8 mouse cellular contexts compared by ENCODE assay signal in the genomic region with DNA sequence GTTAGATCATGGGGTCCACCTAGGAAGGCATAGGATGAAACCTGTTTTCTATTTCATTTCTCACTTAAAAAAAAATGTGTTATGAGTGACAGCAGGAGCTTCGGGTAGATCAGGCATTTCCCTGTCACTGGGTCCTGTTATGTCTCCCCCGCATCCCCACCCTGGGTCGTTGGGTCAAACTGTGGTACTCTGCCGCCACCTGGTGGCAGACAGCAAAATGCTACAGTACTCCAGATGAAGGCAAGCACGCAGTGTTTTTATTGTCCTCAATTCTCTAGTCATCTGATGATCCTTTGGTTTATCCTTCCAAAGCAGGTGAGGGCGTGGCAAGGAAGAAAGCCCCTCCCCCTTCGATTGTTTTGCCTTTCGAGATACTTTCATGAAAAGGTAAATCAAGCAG.
DNase-seq lines count a peak whose midpoint lies in the region; ATAC-seq and TF ChIP-seq lines count a peak whose summit lies in the region.

No protein-coding gene starts in this region.

- ATAC-seq in common myeloid progenitor, adult 5-6 weeks (replicated peaks; ENCODE audit: low read depth, poor library complexity, severe bottlenecking) = peak; percentile 90
- ATAC-seq in kidney, embryonic 15.5 days (replicated peaks; ENCODE audit: low FRiP score) = 0 out of 2 replicates have a peak, but pooled peaks have one; percentile 37
- ATAC-seq in liver, embryonic 14.5 days (ENCODE audit: insufficient read depth) = no peak
- ATAC-seq in neural tube, embryonic 14.5 days (ENCODE audit: low read depth) = peak; percentile 84

- H3K4me1 ChIP-seq in heart, adult 2 months (ENCODE audit: control insufficient read depth, insufficient read depth, low read length) = peaks cover 12% of the 10 kb centered on the region
- H3K4me1 ChIP-seq in kidney, embryonic 15.5 days = peaks cover 37% of the 10 kb centered on the region
- H3K4me1 ChIP-seq in liver, embryonic 14.5 days (replicated peaks; ENCODE audit: control insufficient read depth in 2 of 2, insufficient read depth in 2 of 2, low read length in 1 of 2) = no peaks in the 10 kb centered on the region
- H3K4me1 ChIP-seq in neural tube, embryonic 14.5 days (ENCODE audit: control insufficient read depth, insufficient read depth, low read length) = peaks cover 16% of the 10 kb centered on the region

- H3K9me3 ChIP-seq in kidney, embryonic 15.5 days (replicated peaks) = no peaks in the 10 kb centered on the region
- no peaks in the 10 kb centered on the region for H3K9me3 ChIP-seq in liver, embryonic 14.5 days (ENCODE audit: control insufficient read depth, low read length)
- H3K9me3 ChIP-seq in neural tube, embryonic 14.5 days (ENCODE audit: control insufficient read depth, low read length) = no peaks in the 10 kb centered on the region

- no peaks in the 10 kb centered on the region for H3K79me2 ChIP-seq in heart, adult 2 months (replicated peaks; ENCODE audit: control insufficient read depth, insufficient read depth, low read length)

- H3K4me2 ChIP-seq in kidney, embryonic 15.5 days = no peak overlapping the region
- no peak overlapping the region for H3K4me2 ChIP-seq in liver, embryonic 14.5 days (ENCODE audit: low read depth)
- H3K4me2 ChIP-seq in neural tube, embryonic 14.5 days (ENCODE audit: low read depth, low read length) = no peak overlapping the region

- peak; percentile 63 for DNase-seq in right cerebral cortex, adult 18-20 months
- DNase-seq in right cerebral cortex, postnatal 36 days (ENCODE audit: low spot score in 2 of 2) = no peak
- peak; percentile 72 to 83 for DNase-seq in heart, adult 2 months
- DNase-seq in liver, embryonic 14.5 days (ENCODE audit: low read depth in 3 of 3, low spot score in 3 of 3) = peak; percentile 4 to 12 (median 11)
- DNase-seq in thymus, postnatal 25 days = peak; percentile 44

- WGBS in heart, adult 2 months = 2% methylated on average over 8 of the region's 8 CpGs
- 2% methylated on average over 8 of the region's 8 CpGs for WGBS in kidney, embryonic 15.5 days
- WGBS in liver, embryonic 14.5 days (ENCODE audit: insufficient replicate concordance) = 1% methylated on average over 8 of the region's 8 CpGs
- WGBS in neural tube, embryonic 14.5 days = 2% methylated on average over 8 of the region's 8 CpGs

- intact Hi-C loops in heart, adult 2 months (cut with DNase I) = loop anchor here (1.0 to 10.0 kb wide), 5 partner anchors 60 to 589 kb away; no protein-coding TSS in a partner anchor

- peak; percentile 97 for TF ChIP-seq CTCF in heart, adult 2 months (IDR thresholded peaks at IDR 0.05)
- peak; percentile 85 for TF ChIP-seq CTCF in liver, embryonic 14.5 days (IDR thresholded peaks at IDR 0.05; ENCODE audit: low read depth)

- no peaks in the 10 kb centered on the region for H3K27me3 ChIP-seq in heart, adult 2 months (ENCODE audit: control insufficient read depth, insufficient read depth, low read length)
- H3K27me3 ChIP-seq in kidney, embryonic 15.5 days = no peaks in the 10 kb centered on the region
- H3K27me3 ChIP-seq in liver, embryonic 14.5 days (ENCODE audit: control insufficient read depth, insufficient read depth, low read length) = no peaks in the 10 kb centered on the region
- no peaks in the 10 kb centered on the region for H3K27me3 ChIP-seq in neural tube, embryonic 14.5 days (ENCODE audit: control insufficient read depth, insufficient read depth, low read length)

- H3K9ac ChIP-seq in heart, adult 2 months (ENCODE audit: low read depth, low read length) = no peak overlapping the region
- no peak overlapping the region for H3K9ac ChIP-seq in kidney, embryonic 15.5 days
- H3K9ac ChIP-seq in liver, embryonic 14.5 days (replicated peaks) = no peak overlapping the region
- no peak overlapping the region for H3K9ac ChIP-seq in neural tube, embryonic 14.5 days (replicated peaks; ENCODE audit: low read depth, low read length)

- no peak for TF ChIP-seq POLR2A in heart, adult 2 months (IDR thresholded peaks at IDR 0.05; ENCODE audit: insufficient read depth, low read depth, low read length)

- no peaks in the 10 kb centered on the region for H3K36me3 ChIP-seq in heart, adult 2 months (ENCODE audit: control insufficient read depth, insufficient read depth, low read length)
- H3K36me3 ChIP-seq in kidney, embryonic 15.5 days = no peaks in the 10 kb centered on the region
- H3K36me3 ChIP-seq in liver, embryonic 14.5 days (replicated peaks; ENCODE audit: control insufficient read depth, insufficient read depth, low read depth) = no peaks in the 10 kb centered on the region
- no peaks in the 10 kb centered on the region for H3K36me3 ChIP-seq in neural tube, embryonic 14.5 days (ENCODE audit: control insufficient read depth, insufficient read depth, low read length)

- no peak overlapping the region for H3K4me3 ChIP-seq in heart, adult 2 months
- H3K4me3 ChIP-seq in kidney, embryonic 15.5 days (replicated peaks) = no peak overlapping the region
- no peak overlapping the region for H3K4me3 ChIP-seq in liver, embryonic 14.5 days (ENCODE audit: insufficient read depth in 1 of 2, low read depth in 2 of 2, low read length in 2 of 2)
- no peak overlapping the region for H3K4me3 ChIP-seq in neural tube, embryonic 14.5 days (ENCODE audit: low read depth, low read length)

- peak; percentile 96 for TF ChIP-seq EP300 in heart, adult 2 months (IDR thresholded peaks at IDR 0.05; ENCODE audit: insufficient read depth, low read depth, low read length)
- no peak for TF ChIP-seq EP300 in liver, embryonic 14.5 days (IDR thresholded peaks at IDR 0.05; ENCODE audit: low read depth)

- H3K27ac ChIP-seq in heart, adult 2 months = no peak overlapping the region
- no peak overlapping the region for H3K27ac ChIP-seq in kidney, embryonic 15.5 days
- no peak overlapping the region for H3K27ac ChIP-seq in liver, embryonic 14.5 days
- no peak overlapping the region for H3K27ac ChIP-seq in neural tube, embryonic 14.5 days (ENCODE audit: low read depth, low read length)

Comparison
In these comparisons a context has a peak if more than half of its experiments do, and no peak if none do; other contexts are left out.
1. DNase-seq: peak in right cerebral cortex, adult 18-20 months (single experiment), heart, adult 2 months (2 of 2), liver, embryonic 14.5 days (3 of 3) and thymus, postnatal 25 days (single experiment); none in right cerebral cortex, postnatal 36 days (0 of 2).